Mouse (Mus musculus) embryonic facial prominence, embryonic 14.5 days (tissue): ENCODE measurements at regions not wholly inside any gene's neighbourhood (a gene's known extent, or its start where the extent isn't known, plus 50 kb on each side); places are given as distances from the start of the nearest gene placed in this dataset.

Experiments
- ATAC-seq: fragments of 200-750 bp; cut with Nextera tagmentation; 2 replicates; pipeline ENCODE4 v1.8.0; 2017; ENCODE audit warnings: low read depth, moderate number of reproducible peaks, moderate TSS enrichment
- DNase-seq: peaks from one replicate; pipeline ENCODE4 v3.0.0-alpha.2; 2015; ENCODE audit warnings: low spot score
- H3K27ac ChIP-seq: fragments of 300-500 bp; sonication (generic); replicated peaks from 2 replicates; pipeline ENCODE4 v1.5.1; 2014; ENCODE audit warnings: low read depth, mild to moderate bottlenecking, low read length, moderate library complexity
- H3K27me3 ChIP-seq: fragments of 300-500 bp; sonication (generic); replicated peaks from 2 replicates; pipeline ENCODE4 v1.6.1; 2014; ENCODE audit warnings: low read length; ENCODE audit not compliant: control insufficient read depth, insufficient read depth
- H3K36me3 ChIP-seq: fragments of 300-500 bp; sonication (generic); 2 replicates; pipeline ENCODE4 v1.6.1; 2014; ENCODE audit warnings: low read length, mixed read lengths; ENCODE audit not compliant: control insufficient read depth, insufficient read depth
- H3K4me1 ChIP-seq: fragments of 300-500 bp; sonication (generic); 2 replicates; pipeline ENCODE4 v1.6.1; 2014; ENCODE audit warnings: antibody characterized with exemption, low read length; ENCODE audit not compliant: control insufficient read depth, insufficient read depth
- H3K4me2 ChIP-seq: fragments of 300-500 bp; sonication (generic); 2 replicates; pipeline ENCODE4 v1.6.1; 2014; ENCODE audit warnings: low read depth, mild to moderate bottlenecking, low read length, moderate library complexity, mixed read lengths
- H3K4me3 ChIP-seq: fragments of 300-500 bp; sonication (generic); 2 replicates; pipeline ENCODE4 v1.5.1; 2014; ENCODE audit warnings: low read depth, mild to moderate bottlenecking, low read length
- H3K9ac ChIP-seq: fragments of 300-500 bp; sonication (generic); 2 replicates; pipeline ENCODE4 v1.6.1; 2014; ENCODE audit warnings: low read depth, mild to moderate bottlenecking, low read length, moderate library complexity, mixed read lengths
- H3K9me3 ChIP-seq: fragments of 300-500 bp; sonication (generic); 2 replicates; pipeline ENCODE4 v1.6.1; 2016; ENCODE audit warnings: low read length; ENCODE audit not compliant: control insufficient read depth
- WGBS: fragments of 180-500 bp; shearing (Covaris S2); extraction: QIAGEN DNeasy Blood & Tissue Kit; methylation state at CpG from one replicate; pipeline ENCODE4 v1.1.7; 2014; 5-methylcytosine and 5-hydroxymethylcytosine counted together

- ATAC-seq (peak; percentile 72; the same call in 1 of the 2 replicates), DNase-seq (peak; percentile 84)
- Histone ChIP-seq H3K4me3 (no peak overlapping the region), H3K4me2 (no peak overlapping the region), H3K9ac (no peak overlapping the region), H3K27me3 (no peaks in the 10 kb centered on the region), H3K27ac (peak overlapping the region; percentile 77), H3K9me3 (no peaks in the 10 kb centered on the region), H3K36me3 (no peaks in the 10 kb centered on the region), H3K4me1 (no peaks in the 10 kb centered on the region)
- WGBS: 65% methylated on average over 3 of the region's 3 CpGs
These were observed 113.1 kb downstream of the Tmem215 start for GRCm38 (mm10) chr4:40584940-40585571.

GRCm38 (mm10) chr4:40586045-40586444 lies 114.1 kb downstream of the Tmem215 start:
- DNase-seq (no peak), ATAC-seq (no peak)
- H3K4me3 ChIP-seq: no peak overlapping the region
- H3K36me3 ChIP-seq: no peaks in the 10 kb centered on the region
- WGBS: 97% methylated on average over 1 of the region's 1 CpGs
- no peaks in the 10 kb centered on the region for H3K27me3 ChIP-seq
- no peak overlapping the region for H3K27ac ChIP-seq
- no peak overlapping the region for H3K4me2 ChIP-seq
- no peaks in the 10 kb centered on the region for H3K9me3 ChIP-seq
- H3K4me1 ChIP-seq: no peaks in the 10 kb centered on the region
- H3K9ac ChIP-seq: no peak overlapping the region

- WGBS: 64% methylated on average over 4 of the region's 4 CpGs
- H3K4me3 ChIP-seq: no peak overlapping the region
- no peak for ATAC-seq
These were observed 115.3 kb downstream of the Tmem215 start for GRCm38 (mm10) chr4:40587254-40587653.

GRCm38 (mm10) chr4:40593806-40594205 lies 109.2 kb downstream of the Aptx start:
- Histone ChIP-seq H3K4me1 (no peaks in the 10 kb centered on the region), H3K27ac (no peak overlapping the region), H3K36me3 (no peaks in the 10 kb centered on the region), H3K27me3 (no peaks in the 10 kb centered on the region), H3K4me3 (no peak overlapping the region), H3K4me2 (no peak overlapping the region), H3K9ac (no peak overlapping the region), H3K9me3 (no peaks in the 10 kb centered on the region)
- 54% methylated on average over 5 of the region's 5 CpGs for WGBS
- peak; percentile 24 for DNase-seq
- ATAC-seq: no peak

More at GRCm38 (mm10) chr4:40587254-40587653, 115.3 kb downstream of the Tmem215 start:
- H3K9me3 ChIP-seq: no peaks in the 10 kb centered on the region
- no peaks in the 10 kb centered on the region for H3K36me3 ChIP-seq
- no peak overlapping the region for H3K4me2 ChIP-seq
- no peaks in the 10 kb centered on the region for H3K27me3 ChIP-seq
- H3K4me1 ChIP-seq: no peaks in the 10 kb centered on the region
- H3K9ac ChIP-seq: no peak overlapping the region
- peak; percentile 25 for DNase-seq
- no peak overlapping the region for H3K27ac ChIP-seq

GRCm38 (mm10) chr4:40625024-40625423 lies 78.0 kb downstream of the Aptx start:
- no peak for ATAC-seq
- H3K9me3 ChIP-seq: no peaks in the 10 kb centered on the region
- H3K4me1 ChIP-seq: 0 out of 2 replicates have a peak, but pooled peaks cover 3% of the 10 kb centered on the region
- no peak overlapping the region for H3K4me3 ChIP-seq
- 46% methylated on average over 5 of the region's 5 CpGs for WGBS
- no peak overlapping the region for H3K4me2 ChIP-seq
- H3K9ac ChIP-seq: no peak overlapping the region
- no peaks in the 10 kb centered on the region for H3K36me3 ChIP-seq
- no peak for DNase-seq
- H3K27me3 ChIP-seq: no peaks in the 10 kb centered on the region
- no peak overlapping the region for H3K27ac ChIP-seq

GRCm38 (mm10) chr4:40625911-40626310 lies 77.1 kb downstream of the Aptx start:
- Histone ChIP-seq H3K9ac (no peak overlapping the region), H3K4me2 (no peak overlapping the region), H3K27ac (0 out of 2 replicates have a peak overlapping the region, but pooled peaks have one; percentile 29), H3K27me3 (no peaks in the 10 kb centered on the region), H3K4me1 (0 out of 2 replicates have a peak, but pooled peaks cover 3% of the 10 kb centered on the region), H3K4me3 (no peak overlapping the region), H3K36me3 (no peaks in the 10 kb centered on the region), H3K9me3 (no peaks in the 10 kb centered on the region)
- DNase-seq (peak; percentile 32), ATAC-seq (no peak)
- WGBS: 33% methylated on average over 6 of the region's 6 CpGs
